Mouse (Mus musculus) urinary bladder, postnatal 4 days (tissue): ENCODE results near the gene Gps2.

ENCODE experiments used
- DNase-seq, 2 experiments: peaks; one replicate each; pipeline ENCODE4 v3.0.0; 2021 to 2022; ENCODE audit warnings: low spot score in 2 of 2

The Gps2 gene

GRCm38 (mm10) chr11:69913554-69914371 is at the start of gene Gps2:
Gene Gps2, plus strand, starts transcription at chr11:69913888.
- peak; percentile 88 to 92 for DNase-seq

- DNase-seq = no peak
These were observed 49.4 kb upstream of the Gps2 start for GRCm38 (mm10) chr11:69864138-69864860.

GRCm38 (mm10) chr11:69865561-69865960 is 48.1 kb upstream of the Gps2 start:
- no peak for DNase-seq

- no peak for DNase-seq
These were observed 46.4 kb upstream of the Gps2 start for GRCm38 (mm10) chr11:69867335-69867734.

- no peak for DNase-seq
These were observed 43.2 kb upstream of the Gps2 start for GRCm38 (mm10) chr11:69870289-69871069.

- no peak for DNase-seq
These were observed 41.9 kb upstream of the Gps2 start for GRCm38 (mm10) chr11:69871822-69872221.

- DNase-seq = no peak
These were observed 41.2 kb upstream of the Gps2 start for GRCm38 (mm10) chr11:69872451-69872850.

- no peak for DNase-seq
These were observed 37.5 kb upstream of the Gps2 start for GRCm38 (mm10) chr11:69876186-69876585.

- peak; percentile 85 to 92 for DNase-seq
These were observed 36.8 kb upstream of the Gps2 start for GRCm38 (mm10) chr11:69876867-69877266.

- DNase-seq = no peak
These were observed 35.8 kb upstream of the Gps2 start, which contains the start of gene Tmem95 for GRCm38 (mm10) chr11:69877878-69878277. Gene Tmem95, minus strand, starts transcription at chr11:69878018.

GRCm38 (mm10) chr11:69878399-69878798 is 35.3 kb upstream of the Gps2 start:
- no peak for DNase-seq

- no peak for DNase-seq
These were observed 34.7 kb upstream of the Gps2 start for GRCm38 (mm10) chr11:69878952-69879351.

GRCm38 (mm10) chr11:69879711-69880110 is 34.0 kb upstream of the Gps2 start:
- no peak for DNase-seq

- peak in 1 of 2 experiments; percentile 75 for DNase-seq
These were observed 33.2 kb upstream of the Gps2 start for GRCm38 (mm10) chr11:69880506-69880852.

GRCm38 (mm10) chr11:69880853-69881603 is 32.7 kb upstream of the Gps2 start, which contains the start of gene Kctd11:
Gene Kctd11, minus strand, starts transcription at chr11:69881406.
- DNase-seq = peak; percentile 88

- no peak for DNase-seq
These were observed 31.7 kb upstream of the Gps2 start for GRCm38 (mm10) chr11:69881787-69882670.

GRCm38 (mm10) chr11:69883066-69883465 is 30.6 kb upstream of the Gps2 start:
- DNase-seq = no peak

- DNase-seq = no peak
These were observed 30.0 kb upstream of the Gps2 start for GRCm38 (mm10) chr11:69883527-69884151.

- no peak for DNase-seq
These were observed 29.4 kb upstream of the Gps2 start for GRCm38 (mm10) chr11:69884240-69884639.

- DNase-seq = no peak
These were observed 29.0 kb upstream of the Gps2 start for GRCm38 (mm10) chr11:69884663-69885062.
